Mouse (Mus musculus): ENCODE measurements at regions not wholly inside any gene's neighbourhood (a gene's known extent, or its start where the extent isn't known, plus 50 kb on each side); places are given as distances from the start of the nearest gene placed in this dataset.

- DNase-seq: no peak
Measured at GRCm38 (mm10) chr13:99781616-99782015, 119.3 kb downstream of the Cartpt start.

GRCm38 (mm10) chr13:99780751-99781460 is 120.0 kb downstream of the Cartpt start:
- no peak for DNase-seq

- DNase-seq: no peak
Measured at GRCm38 (mm10) chr13:99778747-99779146, 122.1 kb downstream of the Cartpt start.

GRCm38 (mm10) chr13:99777736-99778135 is 123.2 kb downstream of the Cartpt start:
- DNase-seq: no peak

GRCm38 (mm10) chr13:99765965-99766364 is 134.9 kb downstream of the Cartpt start:
- DNase-seq: peak; percentile 14

- no peak for DNase-seq
Measured at GRCm38 (mm10) chr13:99764764-99765163, 136.1 kb downstream of the Cartpt start.

- no peak for DNase-seq
Measured at GRCm38 (mm10) chr13:99764097-99764714, 136.7 kb downstream of the Cartpt start.

GRCm38 (mm10) chr13:99761843-99762242 is 139.0 kb downstream of the Cartpt start:
- no peak for DNase-seq

GRCm38 (mm10) chr13:99761423-99761822 is 139.5 kb downstream of the Cartpt start:
- no peak for DNase-seq

- no peak for DNase-seq
Measured at GRCm38 (mm10) chr13:99760646-99761045, 140.2 kb downstream of the Cartpt start.

GRCm38 (mm10) chr13:99759256-99760044 is 141.4 kb downstream of the Cartpt start:
- no peak for DNase-seq

- DNase-seq: no peak
Measured at GRCm38 (mm10) chr13:99754701-99755100, 146.2 kb downstream of the Cartpt start.

- DNase-seq: no peak
Measured at GRCm38 (mm10) chr13:99754251-99754652, 146.6 kb downstream of the Cartpt start.

GRCm38 (mm10) chr13:99753526-99753925 is 147.4 kb downstream of the Cartpt start:
- no peak for DNase-seq

GRCm38 (mm10) chr13:99750729-99751128 is 150.2 kb downstream of the Cartpt start:
- no peak for DNase-seq

- no peak for DNase-seq
Measured at GRCm38 (mm10) chr13:99749342-99749741, 151.5 kb downstream of the Cartpt start.

GRCm38 (mm10) chr13:99748128-99748527 is 152.8 kb downstream of the Cartpt start:
- DNase-seq: no peak

- DNase-seq: no peak
Measured at GRCm38 (mm10) chr13:99745526-99745925, 155.4 kb downstream of the Cartpt start.

- DNase-seq: no peak
Measured at GRCm38 (mm10) chr13:99744790-99745120, 156.1 kb downstream of the Cartpt start.

GRCm38 (mm10) chr13:99743952-99744789 is 156.7 kb downstream of the Cartpt start:
- no peak for DNase-seq

- DNase-seq: no peak
Measured at GRCm38 (mm10) chr13:99742507-99742906, 158.4 kb downstream of the Cartpt start.

GRCm38 (mm10) chr13:99741981-99742380 is 158.9 kb downstream of the Cartpt start:
- no peak for DNase-seq
